8 mouse cellular contexts compared by ENCODE assay signal in the genomic region with DNA sequence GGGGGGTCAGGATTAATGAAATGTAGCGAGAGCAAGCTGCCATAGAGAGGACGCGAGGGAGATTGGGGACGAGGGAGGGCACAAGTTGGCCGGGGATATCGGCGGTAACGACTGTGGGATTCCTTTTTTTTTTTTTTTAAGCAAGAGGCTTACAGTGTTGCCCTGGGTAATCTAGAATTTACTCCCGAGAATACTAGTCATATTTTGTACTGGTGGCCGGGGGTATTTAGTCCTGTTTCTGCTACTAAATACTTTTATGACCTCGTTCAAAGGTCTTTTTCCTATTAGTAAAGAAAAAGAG. TPM values are rescaled to one million over a fixed set of nuclear protein-coding genes. Genes with fewer than 3 reads are reported as not detected.
DNase-seq lines count a peak whose midpoint lies in the region; ATAC-seq and TF ChIP-seq lines count a peak whose summit lies in the region.

No protein-coding gene starts in this region.

- peaks cover 2% of the 10 kb centered on the region for H3K36me3 ChIP-seq in liver, adult 2 months (ENCODE audit: control insufficient read depth, insufficient read depth, low read length)
- H3K36me3 ChIP-seq in embryonic facial prominence, embryonic 13.5 days: peaks cover 22% of the 10 kb centered on the region
- H3K36me3 ChIP-seq in intestine, embryonic 14.5 days (ENCODE audit: control insufficient read depth, insufficient read depth, low read length): peaks cover 26% of the 10 kb centered on the region
- H3K36me3 ChIP-seq in myocyte (ENCODE audit: control insufficient read depth, insufficient read depth): peaks cover 6% of the 10 kb centered on the region

- no peaks in the 10 kb centered on the region for H3K9me3 ChIP-seq in embryonic facial prominence, embryonic 13.5 days
- H3K9me3 ChIP-seq in intestine, embryonic 14.5 days (ENCODE audit: control insufficient read depth, low read length): no peaks in the 10 kb centered on the region

- TF ChIP-seq POLR2A in liver, adult 2 months (IDR thresholded peaks at IDR 0.05; ENCODE audit: extremely low read depth, insufficient read depth, low read length): no peak
- no peak for TF ChIP-seq POLR2A in myocyte (IDR thresholded peaks at IDR 0.05; ENCODE audit: insufficient read length, low read depth)

- H3K4me1 ChIP-seq in liver, adult 2 months (ENCODE audit: control insufficient read depth, insufficient read depth, low read length): peaks cover 4% of the 10 kb centered on the region
- peaks cover 12% of the 10 kb centered on the region for H3K4me1 ChIP-seq in embryonic facial prominence, embryonic 13.5 days
- peaks cover 5% of the 10 kb centered on the region for H3K4me1 ChIP-seq in intestine, embryonic 14.5 days (replicated peaks; ENCODE audit: control insufficient read depth, insufficient read depth, low read length)

- DNase-seq in liver, adult 2 months (ENCODE audit: extremely low read depth, low read depth, low spot score): no peak
- no peak for DNase-seq in liver
- no peak for DNase-seq in intestine, embryonic 14.5 days (ENCODE audit: low spot score)
- DNase-seq in adrenal gland, postnatal 10 days: no peak
- no peak for DNase-seq in testis, postnatal 14 days (ENCODE audit: low spot score)
- no peak for DNase-seq in layer of hippocampus, adult 18-20 months (ENCODE audit: low spot score in 2 of 2)

- no peaks in the 10 kb centered on the region for H3K27me3 ChIP-seq in liver, adult 2 months (ENCODE audit: control insufficient read depth, insufficient read depth, low read length)
- H3K27me3 ChIP-seq in embryonic facial prominence, embryonic 13.5 days: no peaks in the 10 kb centered on the region
- H3K27me3 ChIP-seq in intestine, embryonic 14.5 days (replicated peaks; ENCODE audit: control insufficient read depth, insufficient read depth, low read length): no peaks in the 10 kb centered on the region
- H3K27me3 ChIP-seq in myocyte (ENCODE audit: control insufficient read depth, insufficient read depth, insufficient read length): no peaks in the 10 kb centered on the region

- 1% methylated on average over 11 of the region's 11 CpGs for WGBS in liver, adult 2 months
- WGBS in embryonic facial prominence, embryonic 13.5 days: under 1% methylated on average over 11 of the region's 11 CpGs
- under 1% methylated on average over 11 of the region's 11 CpGs for WGBS in intestine, embryonic 14.5 days

- peak overlapping the region; percentile 89 for H3K4me2 ChIP-seq in embryonic facial prominence, embryonic 13.5 days
- H3K4me2 ChIP-seq in intestine, embryonic 14.5 days (ENCODE audit: low read length): peak overlapping the region; percentile 92
- H3K4me2 ChIP-seq in myocyte (ENCODE audit: low read depth): peak overlapping the region; percentile 69

- peak overlapping the region; percentile 74 for H3K4me3 ChIP-seq in liver, adult 2 months (ENCODE audit: insufficient read depth, low read depth, low read length)
- peak overlapping the region; percentile 74 for H3K4me3 ChIP-seq in embryonic facial prominence, embryonic 13.5 days
- H3K4me3 ChIP-seq in intestine, embryonic 14.5 days (ENCODE audit: low read depth, low read length): peak overlapping the region; percentile 97
- peak overlapping the region; percentile 85 for H3K4me3 ChIP-seq in myocyte

- H3K27ac ChIP-seq in liver, adult 2 months (replicated peaks; ENCODE audit: insufficient read depth, low read depth, low read length): peak overlapping the region; percentile 77
- peak overlapping the region; percentile 77 for H3K27ac ChIP-seq in embryonic facial prominence, embryonic 13.5 days
- peak overlapping the region; percentile 67; the same call in 1 of the 2 replicates for H3K27ac ChIP-seq in intestine, embryonic 14.5 days (ENCODE audit: low read depth)

- no peak for TF ChIP-seq CTCF in liver, adult 2 months (IDR thresholded peaks at IDR 0.05; ENCODE audit: low read depth, low read length)

- H3K79me2 ChIP-seq in liver, adult 2 months (ENCODE audit: control insufficient read depth, insufficient read depth, low read length): peaks cover 3% of the 10 kb centered on the region; the same call in 1 of the 2 replicates
- peaks cover 22% of the 10 kb centered on the region for H3K79me2 ChIP-seq in myocyte (ENCODE audit: control insufficient read depth, insufficient read depth)

- ATAC-seq in embryonic facial prominence, embryonic 13.5 days (ENCODE audit: insufficient number of reproducible peaks, insufficient read depth, low FRiP score, low TSS enrichment, low read depth): no peak
- no peak; the same call in none of the 2 replicates for ATAC-seq in intestine, embryonic 14.5 days (replicated peaks; ENCODE audit: low FRiP score, low TSS enrichment, low read depth)

- H3ac ChIP-seq in myocyte (ENCODE audit: control insufficient read depth, insufficient read length): peak overlapping the region; percentile 70

- peak overlapping the region; percentile 87 for H3K9ac ChIP-seq in liver, adult 2 months (ENCODE audit: low read depth, low read length)
- H3K9ac ChIP-seq in embryonic facial prominence, embryonic 13.5 days: peak overlapping the region; percentile 88
- H3K9ac ChIP-seq in intestine, embryonic 14.5 days (ENCODE audit: low read length): peak overlapping the region; percentile 84

TF ChIP-seq in myocyte, 11 proteins besides CTCF, POLR2A, EP300 and RAD21:
- TF ChIP-seq REST (IDR thresholded peaks at IDR 0.05; ENCODE audit: insufficient read depth, insufficient read length) (no peak), MAX (IDR thresholded peaks at IDR 0.05; ENCODE audit: low read depth) (no peak)

RNA-seq across cellular contexts. Expression of a gene that starts 0.2 kb away (rescaled TPM):
- 10.7 and 12.8 TPM in 2 replicates for total RNA-seq in liver, adult 2 months (2014; rRNA removed)
- 6.5 and 7.2 TPM in 2 replicates for polyA plus RNA-seq in liver, adult 2 months (2012; rRNA removed)
- 66.1 and 76.6 TPM in 2 replicates for polyA plus RNA-seq in embryonic facial prominence, embryonic 13.5 days (2015; fragmentation: Nextera tagmentation; extraction: Ambion mirVana)
- 50.9 and 58.2 TPM in 2 replicates for polyA plus RNA-seq in intestine, embryonic 14.5 days (2014; fragmentation: Nextera tagmentation; extraction: Ambion mirVana)
- polyA plus RNA-seq in myocyte (2012; fragmentation: generic; extraction: Trizol): 10.0 TPM
- total RNA-seq in adrenal gland, postnatal 10 days (2021): 10 to 100 TPM; 34.4 to 37.7 TPM
- 10 to 100 TPM; 19.5 to 21.3 TPM for total RNA-seq in layer of hippocampus, adult 18-20 months (2021)

RNA-seq across cellular contexts. Expression of a gene that starts 43.6 kb away (rescaled TPM):
- total RNA-seq in liver, adult 2 months (2014; rRNA removed): 3.4 and 6.6 TPM in 2 replicates
- 2.5 and 3.2 TPM in 2 replicates for polyA plus RNA-seq in liver, adult 2 months (2012; rRNA removed)
- 3.8 and 3.9 TPM in 2 replicates for polyA plus RNA-seq in embryonic facial prominence, embryonic 13.5 days (2015; fragmentation: Nextera tagmentation; extraction: Ambion mirVana)
- polyA plus RNA-seq in intestine, embryonic 14.5 days (2014; fragmentation: Nextera tagmentation; extraction: Ambion mirVana): 2.2 and 2.5 TPM in 2 replicates
- 3.0 TPM for polyA plus RNA-seq in myocyte (2012; fragmentation: generic; extraction: Trizol)
- total RNA-seq in adrenal gland, postnatal 10 days (2021): 1 to 10 TPM; 4.2 to 6.1 TPM
- total RNA-seq in layer of hippocampus, adult 18-20 months (2021): 1 to 10 TPM; 2.4 to 4.4 TPM
